Mouse (Mus musculus): ENCODE results near the gene Htr3b. TPM values are rescaled to one million over a fixed set of nuclear protein-coding genes. Genes with fewer than 3 reads are reported as not detected.

Gene Htr3b
- total RNA-seq, 2 experiments from 2014 or later = not detected

- intact Hi-C loops (cut with DNase I) = no loop called here
- no peak for DNase-seq (ENCODE audit: low spot score in 2 of 2)
These were observed 17.2 kb downstream of the Htr3b start for GRCm38 (mm10) chr9:48947565-48947964.

GRCm38 (mm10) chr9:48942349-48942748 lies 22.4 kb downstream of the Htr3b start:
- intact Hi-C loops (cut with DNase I) = no loop called here

GRCm38 (mm10) chr9:48929436-48929835 lies 35.4 kb downstream of the Htr3b start:
- intact Hi-C loops (cut with DNase I) = no loop called here
- no peak for DNase-seq (ENCODE audit: low spot score in 2 of 2)

More at GRCm38 (mm10) chr9:48942349-48942748, 22.4 kb downstream of the Htr3b start:
- no peak for DNase-seq (ENCODE audit: low spot score in 2 of 2)

- intact Hi-C loops (cut with DNase I) = no loop called here
- DNase-seq (ENCODE audit: low spot score in 2 of 2) = no peak
These were observed 36.0 kb downstream of the Htr3b start for GRCm38 (mm10) chr9:48928781-48929180.

- intact Hi-C loops (cut with DNase I) = no loop called here
These were observed 48.6 kb downstream of the Htr3b start for GRCm38 (mm10) chr9:48916011-48916788.

GRCm38 (mm10) chr9:48910885-48911537 lies 53.8 kb downstream of the Htr3b start, which contains the start of gene Htr3a:
TSS of gene Htr3a (minus strand) at chr9:48911099.
- peak; percentile 39 to 46 for DNase-seq (ENCODE audit: low spot score in 2 of 2)
- intact Hi-C loops (cut with DNase I) = loop anchor here (5.0 kb wide), 1 partner anchor 51 kb away; the partner anchor contains the start of gene Htr3b

More at GRCm38 (mm10) chr9:48916011-48916788, 48.6 kb downstream of the Htr3b start:
- DNase-seq (ENCODE audit: low spot score in 2 of 2) = no peak

GRCm38 (mm10) chr9:48904421-48904820 lies 60.4 kb downstream of the Htr3b start:
- intact Hi-C loops (cut with DNase I) = no loop called here
- no peak for DNase-seq (ENCODE audit: low spot score in 2 of 2)

GRCm38 (mm10) chr9:48903766-48904165 lies 61.0 kb downstream of the Htr3b start:
- intact Hi-C loops (cut with DNase I) = no loop called here
- no peak for DNase-seq (ENCODE audit: low spot score in 2 of 2)

GRCm38 (mm10) chr9:48898551-48898950 lies 66.2 kb downstream of the Htr3b start:
- no peak for DNase-seq (ENCODE audit: low spot score in 2 of 2)
- intact Hi-C loops (cut with DNase I) = no loop called here

GRCm38 (mm10) chr9:48895819-48896536 lies 68.8 kb downstream of the Htr3b start:
- DNase-seq (ENCODE audit: low spot score in 2 of 2) = no peak
- intact Hi-C loops (cut with DNase I) = loop anchor here (2.0 kb wide), 1 partner anchor 77 kb away; no protein-coding TSS in a partner anchor

- no peak for DNase-seq (ENCODE audit: low spot score in 2 of 2)
- intact Hi-C loops (cut with DNase I) = loop anchor here (1.0 to 2.0 kb wide), 2 partner anchors 78 to 248 kb away; no protein-coding TSS in a partner anchor
These were observed 70.0 kb downstream of the Htr3b start for GRCm38 (mm10) chr9:48894755-48895154.

- DNase-seq (ENCODE audit: low spot score in 2 of 2) = peak; percentile 62 to 75
- intact Hi-C loops (cut with DNase I) = loop anchor here (1.0 to 2.0 kb wide), 2 partner anchors 79 to 248 kb away; no protein-coding TSS in a partner anchor
These were observed 70.8 kb downstream of the Htr3b start for GRCm38 (mm10) chr9:48893986-48894385.

GRCm38 (mm10) chr9:48889093-48889492 lies 75.7 kb downstream of the Htr3b start:
- DNase-seq (ENCODE audit: low spot score in 2 of 2) = no peak
- intact Hi-C loops (cut with DNase I) = no loop called here

Other genes starting within 250 kb of the Htr3b start
- gene Zbtb16, start 128.8 kb downstream of the Htr3b start, total RNA-seq (2021) = 10 to 100 TPM; 75.1 to 93.6 TPM
- gene Htr3a, start 53.9 kb downstream of the Htr3b start, total RNA-seq (2021) = 1 to 10 TPM; 7.4 to 7.8 TPM
- gene Usp28, start 20.4 kb upstream of the Htr3b start, total RNA-seq (2021) = 10 to 100 TPM; 35.6 to 52.3 TPM
- gene Zw10, start 90.6 kb upstream of the Htr3b start, total RNA-seq (2021) = 10 to 100 TPM; 14.1 to 19.6 TPM
- under 1 TPM; 0.39 to 0.54 TPM for gene Tmprss5, start 116.3 kb upstream of the Htr3b start, total RNA-seq (2021)

Data from left cerebral cortex, postnatal 36 days (tissue).